Mouse (Mus musculus) ES-Bruce4 (cell line): ENCODE data around the gene Dpep1. TPM values are rescaled to one million over a fixed set of nuclear protein-coding genes. Genes with fewer than 3 reads are reported as not detected.
A peak's percentile ranks its signal among the peaks of the same experiment; 100 is the strongest.

Source experiments
- H3K27ac ChIP-seq: 2 replicates; pipeline ENCODE4 v1.5.1; 2012; ENCODE audit warnings: low read length, inconsistent platforms; ENCODE audit not compliant: insufficient read depth
- H3K27me3 ChIP-seq: 2 replicates; pipeline ENCODE4 v1.6.1; 2012; ENCODE audit warnings: mild to moderate bottlenecking, low read length, inconsistent platforms; ENCODE audit not compliant: control insufficient read depth, poor library complexity, insufficient read depth, severe bottlenecking
- H3K36me3 ChIP-seq: 2 replicates; pipeline ENCODE4 v1.6.1; 2012; ENCODE audit warnings: inconsistent platforms, mild to moderate bottlenecking, low read length, moderate library complexity; ENCODE audit not compliant: control insufficient read depth, poor library complexity, insufficient read depth, severe bottlenecking
- H3K4me1 ChIP-seq: one replicate; pipeline ENCODE4 v1.8.1; 2011; ENCODE audit warnings: low read length; ENCODE audit not compliant: control insufficient read depth, insufficient read depth
- H3K4me3 ChIP-seq: 2 replicates; pipeline ENCODE4 v1.5.1; 2011; ENCODE audit warnings: low read depth, mild to moderate bottlenecking, low read length
- H3K9ac ChIP-seq: 2 replicates; pipeline ENCODE4 v1.6.1; 2012; ENCODE audit warnings: low read depth, mild to moderate bottlenecking, inconsistent platforms; ENCODE audit not compliant: poor library complexity, severe bottlenecking
- H3K9me3 ChIP-seq: replicated peaks from 2 replicates; pipeline ENCODE4 v1.6.1; 2012; ENCODE audit warnings: mild to moderate bottlenecking, low read length, inconsistent platforms; ENCODE audit not compliant: control insufficient read depth, poor library complexity, insufficient read depth, severe bottlenecking
- CTCF ChIP-seq: IDR thresholded peaks from one replicate; pipeline ENCODE4 v1.8.1; 2011; ENCODE audit warnings: low read depth, low read length
- EP300 ChIP-seq: IDR thresholded peaks from 2 replicates; pipeline ENCODE4 v1.6.1; 2011; ENCODE audit warnings: low read depth, low read length; ENCODE audit not compliant: insufficient read depth
- POLR2A ChIP-seq: IDR thresholded peaks from one replicate; pipeline ENCODE4 v1.8.1; 2011; ENCODE audit warnings: low read length; ENCODE audit not compliant: insufficient read depth
- polyA plus RNA-seq: library from polyadenylated mRNA; stranded (reverse); fragments of >200 nt; gene quantifications from 2 replicates; pipeline ENCODE4 v1.2.4, GENCODE M21; 2011; ENCODE audit warnings: low read depth; ENCODE audit not compliant: missing spikeins, insufficient read depth, insufficient read length

The Dpep1 gene
- polyA plus RNA-seq, 1 experiment: not detected

DNA sequence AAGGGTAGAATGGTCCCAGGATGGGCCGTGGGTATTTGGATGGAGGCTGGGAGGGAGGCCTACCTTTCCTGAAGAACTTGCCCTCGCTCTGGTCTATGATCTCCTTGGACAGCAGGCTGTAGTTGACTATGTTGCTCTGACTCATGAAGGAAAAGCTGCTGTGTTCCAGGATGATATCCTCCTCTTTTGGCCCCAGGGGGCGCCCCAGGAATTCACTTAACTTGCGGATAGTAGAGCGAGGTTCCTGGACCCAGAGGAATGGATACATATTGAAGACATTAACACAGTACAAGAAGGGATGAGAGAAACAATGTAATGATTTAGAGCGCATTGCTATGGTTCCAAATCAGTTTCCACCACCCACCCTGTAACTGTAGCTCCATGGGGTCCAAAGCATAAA is 40.8 kb upstream of the Dpep1 start:
- Histone ChIP-seq H3K4me1 (peaks cover 2% of the 10 kb centered on the region), H3K4me3 (no peak overlapping the region), H3K9me3 (no peaks in the 10 kb centered on the region), H3K36me3 (no peaks in the 10 kb centered on the region), H3K27ac (no peak overlapping the region), H3K9ac (no peak overlapping the region), H3K27me3 (no peaks in the 10 kb centered on the region)
- peak; percentile 39 for TF ChIP-seq CTCF
- no peak for TF ChIP-seq EP300
- no peak for TF ChIP-seq POLR2A

DNA sequence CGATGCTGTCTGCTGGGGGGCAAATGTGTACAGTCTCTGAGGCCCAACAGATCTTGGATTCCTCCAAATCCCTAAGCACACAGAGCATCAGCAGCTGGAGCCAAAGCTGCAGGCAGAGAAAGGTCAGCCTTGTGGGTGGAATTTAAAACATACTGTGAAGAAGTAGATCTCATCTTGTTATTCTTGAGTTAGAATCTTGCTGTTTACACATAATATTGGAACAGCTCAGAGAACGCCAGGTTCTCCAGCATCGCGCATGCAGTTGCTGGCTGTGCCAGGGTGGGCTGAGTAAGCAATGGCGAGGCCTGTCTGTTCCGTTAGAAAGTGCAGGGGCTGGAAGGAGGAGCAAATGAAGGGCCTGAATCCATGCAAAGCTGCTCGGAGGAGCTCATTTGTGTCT is 39.7 kb upstream of the Dpep1 start:
- no peaks in the 10 kb centered on the region for H3K27me3 ChIP-seq
- H3K36me3 ChIP-seq: no peaks in the 10 kb centered on the region
- TF ChIP-seq CTCF (no peak), POLR2A (no peak), EP300 (no peak)
- H3K4me1 ChIP-seq: peaks cover 2% of the 10 kb centered on the region
- H3K9ac ChIP-seq: no peak overlapping the region
- no peak overlapping the region for H3K4me3 ChIP-seq
- H3K27ac ChIP-seq: no peak overlapping the region
- H3K9me3 ChIP-seq: no peaks in the 10 kb centered on the region

DNA sequence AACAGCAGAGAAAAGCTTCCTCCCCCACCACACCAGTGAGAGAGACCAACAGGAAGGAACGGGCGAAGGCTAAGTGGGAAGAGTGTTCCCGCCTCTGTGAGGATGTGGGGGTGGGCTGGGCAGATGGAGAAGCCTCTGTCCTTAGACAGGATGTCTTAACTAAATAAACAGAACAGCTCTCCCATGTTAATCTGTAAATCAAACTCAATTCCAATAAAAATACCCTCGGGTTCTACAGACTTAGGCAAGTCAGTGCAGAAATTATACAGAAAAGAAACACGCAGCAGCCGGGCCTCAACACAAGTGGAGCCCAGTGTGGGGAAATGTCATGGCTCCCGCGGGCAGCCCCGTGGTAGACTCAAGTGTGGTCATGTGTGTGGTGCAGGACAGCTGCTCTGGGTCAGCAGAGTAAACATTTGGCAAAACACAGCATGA is 35.3 kb upstream of the Dpep1 start:
- Histone ChIP-seq H3K36me3 (no peaks in the 10 kb centered on the region), H3K27ac (no peak overlapping the region), H3K9me3 (no peaks in the 10 kb centered on the region), H3K4me3 (no peak overlapping the region), H3K4me1 (peaks cover 2% of the 10 kb centered on the region), H3K9ac (no peak overlapping the region), H3K27me3 (no peaks in the 10 kb centered on the region)
- TF ChIP-seq CTCF: no peak
- TF ChIP-seq EP300: no peak
- no peak for TF ChIP-seq POLR2A

DNA sequence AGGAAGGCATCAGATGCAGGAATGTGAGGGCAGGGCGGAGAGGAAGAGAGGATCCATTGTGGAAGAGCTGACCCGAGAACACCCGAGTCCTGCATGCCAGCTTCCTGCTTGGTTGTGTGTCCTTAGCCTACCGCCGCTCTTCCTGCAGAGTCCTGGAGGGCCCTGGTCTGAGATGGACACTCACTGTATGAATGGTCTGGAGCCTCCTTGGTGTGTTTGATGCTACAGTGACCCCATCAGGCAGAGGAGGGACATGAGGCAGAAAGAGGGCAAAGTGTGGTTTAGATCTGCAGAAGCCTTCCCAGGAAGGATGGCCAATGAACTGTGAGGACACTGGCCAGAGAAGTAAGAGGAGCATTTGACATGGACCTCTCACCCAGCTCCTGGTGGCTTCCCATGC is 30.9 kb upstream of the Dpep1 start:
- Histone ChIP-seq H3K27ac (no peak overlapping the region), H3K27me3 (no peaks in the 10 kb centered on the region), H3K9me3 (no peaks in the 10 kb centered on the region), H3K4me1 (no peaks in the 10 kb centered on the region), H3K4me3 (no peak overlapping the region), H3K9ac (no peak overlapping the region), H3K36me3 (no peaks in the 10 kb centered on the region)
- peak; percentile 24 for TF ChIP-seq CTCF
- TF ChIP-seq POLR2A: no peak

DNA sequence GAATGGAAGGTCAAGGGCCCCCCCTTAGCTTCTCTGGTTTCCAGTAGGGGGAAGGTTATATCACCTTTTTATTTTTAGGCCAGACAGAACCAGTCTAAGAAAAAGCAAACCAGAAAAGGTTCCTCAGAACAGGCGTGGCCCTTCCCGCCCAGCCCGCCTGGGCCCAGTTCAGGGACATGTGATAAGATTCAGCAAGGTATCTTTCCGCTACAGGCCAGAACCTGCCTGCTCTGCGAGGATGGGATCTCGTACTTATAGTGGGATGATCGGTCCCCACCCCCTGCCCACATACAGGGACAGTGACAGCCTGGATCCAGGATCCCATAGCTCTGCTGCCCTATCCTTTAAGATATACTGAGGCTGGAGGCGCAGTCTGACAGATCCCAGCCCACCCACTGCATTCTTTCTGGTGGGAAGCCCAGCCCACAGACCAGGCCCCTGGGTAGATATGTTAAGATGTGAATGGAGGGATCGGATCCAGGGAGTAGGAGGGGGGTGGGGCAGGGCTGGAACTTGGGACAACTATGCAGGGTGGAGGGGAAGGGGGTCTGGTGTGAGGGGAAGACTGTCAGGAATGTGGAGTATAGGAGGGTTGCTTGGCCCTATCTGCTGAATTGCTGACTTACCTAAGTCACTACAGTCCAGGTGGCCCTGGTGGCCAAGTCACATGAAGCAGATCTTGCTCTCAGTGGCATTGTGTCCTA is 29.8 kb upstream of the Dpep1 start:
- no peak overlapping the region for H3K27ac ChIP-seq
- no peak overlapping the region for H3K9ac ChIP-seq
- no peak overlapping the region for H3K4me3 ChIP-seq
- no peaks in the 10 kb centered on the region for H3K36me3 ChIP-seq
- TF ChIP-seq CTCF: no peak
- no peak for TF ChIP-seq POLR2A
- TF ChIP-seq EP300: no peak
- no peaks in the 10 kb centered on the region for H3K27me3 ChIP-seq
- no peaks in the 10 kb centered on the region for H3K4me1 ChIP-seq
- H3K9me3 ChIP-seq: no peaks in the 10 kb centered on the region

DNA sequence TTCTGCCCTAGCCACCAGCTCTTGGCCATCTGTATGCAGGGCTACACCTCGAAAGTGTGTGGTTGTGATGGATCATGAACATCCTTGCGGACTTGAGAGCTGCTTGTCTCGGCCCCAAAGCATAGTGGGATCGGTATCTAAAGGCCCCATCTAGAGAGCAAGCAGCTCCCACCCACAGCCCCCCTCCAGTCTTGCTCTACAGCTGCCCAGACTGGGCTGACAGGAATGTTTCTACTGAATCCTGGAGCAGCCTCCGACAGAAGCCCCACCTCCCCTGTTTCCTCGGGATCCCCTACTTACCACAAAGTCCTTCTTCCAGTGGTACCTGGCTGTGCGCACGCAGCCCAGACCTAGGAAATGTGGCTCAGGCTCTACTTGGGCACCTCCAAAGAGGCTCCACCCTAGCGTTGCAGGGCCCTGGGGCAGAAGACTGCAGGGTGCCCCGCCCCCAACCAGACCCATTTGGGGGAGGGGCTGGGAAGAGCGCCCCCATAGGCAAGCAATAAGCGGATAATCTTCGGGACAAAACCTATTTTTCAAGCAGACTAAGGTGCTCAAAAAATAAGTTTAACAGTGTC is 28.1 kb upstream of the Dpep1 start, which contains the start of gene Sult5a1:
Gene Sult5a1 (minus strand): TSS at position 428 of the 578 bp plus-strand sequence.
- Histone ChIP-seq H3K36me3 (no peaks in the 10 kb centered on the region), H3K9ac (no peak within 1 kb of the TSS), H3K27ac (no peak within 1 kb of the TSS), H3K4me1 (no peaks in the 10 kb centered on the region), H3K9me3 (no peaks in the 10 kb centered on the region), H3K4me3 (no peak within 1 kb of the TSS), H3K27me3 (no peaks in the 10 kb centered on the region)
- no peak for TF ChIP-seq EP300
- no peak for TF ChIP-seq POLR2A
- no peak for TF ChIP-seq CTCF
